Mouse (Mus musculus) liver, adult 2 months (tissue): ENCODE results near the gene Sned1. TPM values are rescaled to one million over a fixed set of nuclear protein-coding genes. Genes with fewer than 3 reads are reported as not detected.
A peak's percentile ranks its signal among the peaks of the same experiment; 100 is the strongest.

ENCODE experiments used
- DNase-seq: peaks from one replicate; pipeline ENCODE4 v3.0.0-alpha.2; 2011; ENCODE audit warnings: low read depth, low spot score; ENCODE audit errors: extremely low read depth
- H3K27ac ChIP-seq: fragments of 200-500 bp; replicated peaks from 2 replicates; pipeline ENCODE4 v1.5.1; 2012; ENCODE audit warnings: low read depth, mild to moderate bottlenecking, control low read depth, inconsistent platforms, low read length; ENCODE audit not compliant: insufficient read depth
- H3K27me3 ChIP-seq: fragments of 200-500 bp; 2 replicates; pipeline ENCODE4 v1.6.1; 2012; ENCODE audit warnings: mild to moderate bottlenecking, moderate library complexity, low read length, inconsistent platforms; ENCODE audit not compliant: control insufficient read depth, insufficient read depth
- H3K36me3 ChIP-seq: fragments of 200-500 bp; 2 replicates; pipeline ENCODE4 v1.6.1; 2012; ENCODE audit warnings: low read length, inconsistent platforms; ENCODE audit not compliant: control insufficient read depth, insufficient read depth
- H3K4me1 ChIP-seq: fragments of 200-500 bp; 2 replicates; pipeline ENCODE4 v1.6.1; 2011; ENCODE audit warnings: low read length; ENCODE audit not compliant: control insufficient read depth, insufficient read depth
- H3K4me3 ChIP-seq: fragments of 200-500 bp; 2 replicates; pipeline ENCODE4 v1.5.1; 2011; ENCODE audit warnings: low read depth, mild to moderate bottlenecking, control low read depth, low read length, moderate library complexity; ENCODE audit not compliant: insufficient read depth
- H3K79me2 ChIP-seq: fragments of 200-500 bp; 2 replicates; pipeline ENCODE4 v1.6.1; 2012; ENCODE audit warnings: inconsistent platforms, mild to moderate bottlenecking, low read length, moderate library complexity; ENCODE audit not compliant: control insufficient read depth, insufficient read depth
- H3K9ac ChIP-seq: fragments of 200-500 bp; 2 replicates; pipeline ENCODE4 v1.6.1; 2012; ENCODE audit warnings: low read depth, mild to moderate bottlenecking, control low read depth, inconsistent platforms, low read length
- CTCF ChIP-seq: fragments of 200-500 bp; IDR thresholded peaks from 2 replicates; pipeline ENCODE4 v1.5.1; 2011; ENCODE audit warnings: low read depth, low read length, control low read depth
- POLR2A ChIP-seq: fragments of 200-500 bp; IDR thresholded peaks from 2 replicates; pipeline ENCODE4 v1.6.1; 2011; ENCODE audit warnings: low read length, control low read depth; ENCODE audit not compliant: insufficient read depth; ENCODE audit errors: extremely low read depth
- WGBS: fragments of 180-500 bp; shearing (Covaris S2); methylation state at CpG from one replicate; pipeline ENCODE4 v1.1.7; 2018; 5-methylcytosine and 5-hydroxymethylcytosine counted together
- polyA plus RNA-seq: library from polyadenylated mRNA; depleted of rRNA; stranded (reverse); fragments of >200 nt; gene quantifications from 2 replicates; pipeline ENCODE4 v1.2.3, GENCODE M21; 2012
- total RNA-seq: library from RNA; depleted of rRNA; stranded (reverse); fragments of >200 nt; gene quantifications from 2 replicates; pipeline ENCODE4 v1.2.3, GENCODE M21; 2014

Gene Sned1
- total and polyA plus RNA-seq, 2 experiments = 5.3 to 8.4 TPM

DNA sequence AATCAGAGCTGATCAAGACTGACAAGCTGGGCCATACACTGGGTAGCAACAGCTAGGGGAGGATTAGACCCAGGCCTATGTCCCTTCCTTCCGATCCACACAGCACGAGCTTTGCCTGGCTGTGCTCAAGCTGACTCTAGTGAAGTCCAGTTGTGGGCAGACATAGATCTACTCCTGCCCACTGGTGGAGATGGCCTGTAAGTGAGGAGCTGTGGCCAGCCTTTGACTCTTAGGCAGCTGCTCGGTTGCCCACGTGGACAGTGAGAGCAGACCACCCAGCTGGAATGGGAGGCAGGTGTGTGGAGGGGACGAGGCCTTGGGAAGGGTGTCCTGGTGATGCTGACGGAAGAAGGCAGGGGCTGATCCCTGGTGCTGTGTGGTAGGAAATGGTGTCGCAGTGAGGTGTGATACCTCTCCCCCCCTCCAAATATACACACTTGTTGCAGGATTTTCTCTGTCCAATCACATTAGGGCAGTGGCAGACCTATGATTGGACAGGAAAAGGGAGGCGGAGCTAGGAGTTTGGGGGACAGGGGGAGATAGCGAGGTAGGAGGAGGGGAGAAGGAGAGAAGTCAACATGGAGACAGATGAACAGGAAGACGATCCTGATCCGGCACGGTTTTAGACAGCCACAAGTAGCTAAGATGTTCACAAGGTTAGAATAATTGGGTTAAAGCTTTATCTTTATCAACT, 29.2 kb upstream of the Sned1 start:
- H3K9ac ChIP-seq = no peak overlapping the region
- no peaks in the 10 kb centered on the region for H3K36me3 ChIP-seq
- no peaks in the 10 kb centered on the region for H3K27me3 ChIP-seq
- no peaks in the 10 kb centered on the region for H3K4me1 ChIP-seq
- WGBS = 71% methylated on average over 12 of the region's 12 CpGs
- TF ChIP-seq POLR2A (no peak), CTCF (no peak)
- no peaks in the 10 kb centered on the region for H3K79me2 ChIP-seq
- H3K4me3 ChIP-seq = no peak overlapping the region
- no peak overlapping the region for H3K27ac ChIP-seq
- DNase-seq = no peak

DNA sequence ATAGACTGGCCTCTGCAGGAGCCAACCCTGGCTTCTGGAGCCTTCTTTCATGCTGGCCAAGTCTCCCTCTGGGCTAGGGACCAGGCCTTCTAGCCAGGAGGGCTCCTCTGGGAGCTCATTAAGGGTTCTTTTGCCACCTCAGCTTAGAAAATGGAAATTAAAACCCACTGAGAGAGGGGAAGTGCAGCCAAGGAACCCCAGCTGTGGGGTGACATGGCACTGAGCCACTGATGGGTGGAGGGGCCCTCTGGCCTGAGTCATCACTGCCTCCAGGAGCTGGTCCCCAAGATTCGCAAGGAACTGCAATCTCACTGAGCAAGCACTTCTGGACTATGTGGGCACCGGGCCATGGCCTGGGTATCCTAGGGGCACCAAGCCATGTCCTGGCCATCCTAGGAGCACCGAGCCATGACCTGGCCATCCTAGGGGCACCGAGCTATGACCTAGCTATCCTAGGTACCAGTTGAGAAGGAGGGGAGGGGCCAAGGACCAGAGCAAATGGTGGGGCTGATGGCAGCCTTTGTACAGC, 28.0 kb upstream of the Sned1 start:
- WGBS = 89% methylated on average over 4 of the region's 4 CpGs
- no peak overlapping the region for H3K9ac ChIP-seq
- DNase-seq = no peak
- TF ChIP-seq POLR2A (no peak), CTCF (no peak)
- H3K36me3 ChIP-seq = no peaks in the 10 kb centered on the region
- H3K27me3 ChIP-seq = no peaks in the 10 kb centered on the region
- H3K79me2 ChIP-seq = no peaks in the 10 kb centered on the region
- H3K4me3 ChIP-seq = no peak overlapping the region
- no peaks in the 10 kb centered on the region for H3K4me1 ChIP-seq
- H3K27ac ChIP-seq = no peak overlapping the region

DNA sequence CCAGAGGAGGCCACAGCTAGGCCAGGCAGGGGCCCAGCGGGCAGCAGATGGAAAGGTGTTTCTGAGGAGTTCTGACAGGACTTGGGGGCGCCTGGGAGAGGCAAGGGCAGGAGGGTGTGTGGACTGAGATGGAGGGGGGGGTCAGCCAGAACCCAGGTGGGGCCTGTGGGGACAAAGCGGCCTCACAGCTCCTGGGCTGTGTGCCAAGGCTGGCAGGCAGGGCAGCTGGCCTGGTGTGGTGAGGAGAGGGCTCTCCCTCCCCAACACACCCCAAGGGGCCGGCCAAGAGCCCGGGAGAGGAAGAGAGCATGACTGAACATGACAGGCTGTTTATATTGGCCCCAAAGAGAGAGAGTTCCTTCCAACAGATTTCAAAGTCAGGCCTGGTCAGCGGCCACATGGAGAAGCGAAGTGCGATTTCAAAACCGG, 25.4 kb upstream of the Sned1 start:
- TF ChIP-seq CTCF (no peak), POLR2A (no peak)
- no peaks in the 10 kb centered on the region for H3K79me2 ChIP-seq
- no peaks in the 10 kb centered on the region for H3K36me3 ChIP-seq
- 39% methylated on average over 9 of the region's 9 CpGs for WGBS
- no peak overlapping the region for H3K4me3 ChIP-seq
- no peak overlapping the region for H3K9ac ChIP-seq
- no peaks in the 10 kb centered on the region for H3K4me1 ChIP-seq
- no peak overlapping the region for H3K27ac ChIP-seq
- no peaks in the 10 kb centered on the region for H3K27me3 ChIP-seq
- DNase-seq = peak; percentile 66

DNA sequence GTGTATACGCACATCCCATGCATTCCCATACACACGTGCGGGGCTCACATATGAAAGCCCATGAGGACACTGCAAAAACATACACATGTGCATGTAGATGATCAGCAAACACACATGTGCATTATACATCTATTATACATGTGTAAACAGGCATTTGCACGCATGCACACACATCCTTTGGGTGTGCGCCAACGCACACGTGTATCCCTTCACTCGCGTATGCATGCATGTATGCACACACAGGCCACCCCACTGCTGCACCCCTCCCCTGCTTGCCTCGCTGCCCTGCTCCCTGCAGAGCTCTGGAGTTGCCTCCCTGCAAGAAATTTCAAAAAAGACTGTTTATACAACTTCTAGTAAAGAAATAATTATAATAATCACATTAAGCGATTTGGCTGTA, 24.6 kb upstream of the Sned1 start:
- Histone ChIP-seq H3K9ac (no peak overlapping the region), H3K79me2 (no peaks in the 10 kb centered on the region), H3K27ac (no peak overlapping the region), H3K4me3 (no peak overlapping the region), H3K4me1 (no peaks in the 10 kb centered on the region), H3K27me3 (no peaks in the 10 kb centered on the region), H3K36me3 (no peaks in the 10 kb centered on the region)
- 85% methylated on average over 11 of the region's 11 CpGs for WGBS
- no peak for TF ChIP-seq CTCF
- TF ChIP-seq POLR2A = no peak
- DNase-seq = no peak

DNA sequence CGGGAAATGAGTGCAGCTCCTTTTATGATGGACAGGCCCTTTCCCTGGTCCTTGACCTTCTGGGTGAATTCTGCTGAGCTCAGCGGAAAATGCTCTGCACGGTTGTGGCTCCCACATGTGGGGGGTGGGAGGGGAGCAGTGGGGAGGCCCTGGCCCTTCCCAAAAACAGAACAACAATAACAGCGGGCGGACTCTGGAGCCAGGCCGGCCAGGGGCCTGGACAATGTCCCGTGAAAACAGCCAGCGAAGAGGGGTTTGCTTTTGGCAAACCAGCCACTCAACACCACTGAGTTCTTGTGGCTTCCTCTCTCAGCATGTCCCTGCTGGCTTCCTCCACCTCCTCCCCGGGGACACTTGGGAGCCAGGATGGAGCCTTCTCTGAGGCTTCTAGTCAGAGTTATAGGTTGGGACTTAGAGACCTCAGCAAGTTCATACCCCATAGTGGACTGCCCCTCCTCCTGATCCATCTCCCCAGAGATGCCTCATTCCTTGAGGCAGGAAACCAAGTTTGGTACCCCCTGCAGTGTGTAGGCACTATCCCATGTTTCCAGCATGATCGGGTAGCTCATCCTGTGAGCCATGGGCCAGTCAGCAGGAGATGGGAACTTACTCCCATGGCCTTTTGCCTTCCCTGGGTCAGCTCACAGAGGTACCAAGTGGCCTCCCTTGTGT, 24.0 kb upstream of the Sned1 start:
- H3K27me3 ChIP-seq = no peaks in the 10 kb centered on the region
- no peaks in the 10 kb centered on the region for H3K4me1 ChIP-seq
- H3K9ac ChIP-seq = no peak overlapping the region
- TF ChIP-seq POLR2A (no peak), CTCF (no peak)
- no peaks in the 10 kb centered on the region for H3K79me2 ChIP-seq
- no peak for DNase-seq
- 55% methylated on average over 10 of the region's 10 CpGs for WGBS
- no peaks in the 10 kb centered on the region for H3K36me3 ChIP-seq
- peak overlapping the region; percentile 19; the same call in 1 of the 2 replicates for H3K27ac ChIP-seq
- no peak overlapping the region for H3K4me3 ChIP-seq

DNA sequence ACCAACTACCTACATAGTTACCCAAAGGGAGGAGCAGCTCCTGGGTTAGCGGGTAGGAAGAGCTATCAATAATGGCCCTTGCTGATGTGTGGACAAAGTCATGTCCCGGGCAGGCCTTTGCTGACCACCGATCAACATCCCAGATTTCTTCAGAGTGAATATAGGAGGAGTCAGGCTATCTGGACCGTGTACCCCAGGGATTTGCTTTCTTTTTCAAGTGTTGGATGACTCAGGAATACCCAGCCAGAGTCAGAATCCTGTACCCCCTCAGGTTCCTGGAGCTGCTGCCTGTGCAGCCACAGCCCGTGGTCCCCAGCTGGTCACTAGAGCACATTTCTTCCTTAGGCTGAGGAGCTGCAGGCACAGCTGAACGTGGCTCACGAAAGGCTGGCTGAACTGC, 23.2 kb upstream of the Sned1 start:
- Histone ChIP-seq H3K36me3 (no peaks in the 10 kb centered on the region), H3K4me1 (no peaks in the 10 kb centered on the region), H3K27me3 (no peaks in the 10 kb centered on the region), H3K27ac (no peak overlapping the region), H3K9ac (no peak overlapping the region), H3K79me2 (no peaks in the 10 kb centered on the region), H3K4me3 (no peak overlapping the region)
- DNase-seq = no peak
- TF ChIP-seq POLR2A (no peak), CTCF (no peak)
- WGBS = 83% methylated on average over 7 of the region's 7 CpGs
